Mouse (Mus musculus) urinary bladder, postnatal 10 days (tissue): ENCODE measurements around the gene Cacna1c.

Experiments
- DNase-seq: peaks from one replicate; pipeline ENCODE4 v3.0.0; 2022; ENCODE audit warnings: low spot score

The Cacna1c gene

DNA sequence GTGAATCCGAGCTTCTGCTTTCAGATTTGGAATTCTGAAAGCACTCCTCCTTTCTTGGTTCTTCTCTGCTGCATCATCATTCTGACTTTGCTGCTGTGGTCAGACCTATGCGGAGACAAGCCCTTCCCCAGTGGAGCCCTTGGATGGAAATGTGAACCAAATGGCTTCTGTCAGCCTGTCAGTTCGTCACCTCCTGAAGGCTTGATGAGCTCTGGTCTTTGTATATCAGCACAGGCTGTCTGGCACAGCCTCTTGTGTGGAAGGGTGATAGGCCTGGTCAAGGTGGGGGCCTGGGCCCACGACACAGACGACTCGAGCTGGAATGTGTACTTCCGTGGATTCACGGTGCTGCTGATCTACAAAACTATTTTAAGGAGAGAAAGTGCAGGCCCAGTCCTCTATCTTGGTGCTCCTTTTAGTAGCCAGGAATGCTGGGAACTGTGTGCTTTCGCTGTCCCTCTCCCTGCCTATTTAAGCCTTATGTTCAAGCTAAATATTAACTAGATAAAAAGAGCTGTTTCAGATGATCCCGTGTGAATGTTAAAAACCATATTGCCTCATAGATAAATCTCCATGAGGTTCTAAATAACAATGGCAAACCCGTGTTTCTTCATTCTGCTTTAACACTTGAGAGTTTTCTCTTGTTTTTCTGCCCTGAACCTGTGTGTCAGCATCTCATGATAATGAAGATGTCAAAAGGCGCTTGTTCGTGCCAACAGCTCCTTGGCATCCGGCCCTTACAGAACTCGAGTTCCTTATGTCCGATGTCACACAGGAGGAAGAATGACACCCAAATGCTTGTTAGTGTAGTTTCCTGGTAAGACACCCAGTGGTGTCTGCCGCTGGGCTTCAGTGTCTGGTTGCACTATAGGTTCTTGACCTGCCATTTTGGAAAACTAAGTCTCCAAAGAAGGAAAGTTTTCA lies at the start of gene Cacna1c:
Cacna1c (minus strand) TSS at position 37 of the 924 bp plus-strand sequence.
- DNase-seq: no peak

GRCm38 (mm10) chr6:119240871-119241705 lies 44.9 kb upstream of the Cacna1c start:
- no peak for DNase-seq

DNA sequence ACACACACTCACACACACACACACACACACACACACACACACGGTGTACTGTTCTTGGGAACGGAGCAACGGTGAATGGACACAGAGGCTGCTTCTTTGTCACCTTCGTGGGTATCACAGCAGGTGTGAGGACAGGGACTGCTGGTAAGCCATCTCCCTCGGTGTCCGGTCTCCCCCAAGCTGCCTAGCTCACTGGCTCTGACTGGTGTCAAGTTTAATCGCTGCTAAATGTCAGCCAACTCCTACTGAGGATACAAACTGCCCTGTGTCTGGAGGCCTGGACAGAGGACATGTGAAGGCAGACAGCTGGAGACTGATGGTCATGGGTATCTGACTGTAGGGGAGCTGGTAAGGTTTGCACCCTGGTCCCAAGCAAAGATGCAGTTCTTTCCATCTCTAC lies 44.0 kb upstream of the Cacna1c start:
- no peak for DNase-seq

- no peak for DNase-seq
These were observed 43.3 kb upstream of the Cacna1c start for GRCm38 (mm10) chr6:119239341-119240005.

DNA sequence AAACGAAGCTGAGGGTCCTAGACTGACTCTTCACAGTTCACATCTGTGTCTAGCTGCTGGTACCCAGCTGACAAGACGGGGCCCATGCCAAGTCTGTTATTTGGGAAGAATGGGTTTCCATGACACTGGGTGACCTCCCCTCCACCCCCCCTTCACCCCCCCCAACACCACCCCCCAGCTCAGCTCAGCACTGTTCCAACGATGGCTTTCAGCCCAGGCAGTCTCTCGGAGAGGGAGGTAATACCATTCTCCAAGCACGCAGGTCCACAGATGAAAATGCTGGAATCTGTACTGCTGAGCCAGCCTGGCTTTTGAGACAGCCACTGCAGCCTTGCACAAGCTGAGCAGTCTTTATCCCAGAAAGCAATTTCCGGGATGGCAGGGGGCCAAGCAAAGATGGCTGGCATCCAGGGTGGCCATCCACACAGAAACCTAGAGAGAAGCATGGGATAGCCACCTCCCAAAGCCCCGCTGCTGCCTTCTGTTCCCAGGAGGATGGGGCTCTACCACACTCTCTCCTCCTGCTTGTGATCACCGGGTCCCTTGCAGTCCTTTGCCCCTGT lies 41.3 kb upstream of the Cacna1c start:
- DNase-seq: no peak

DNA sequence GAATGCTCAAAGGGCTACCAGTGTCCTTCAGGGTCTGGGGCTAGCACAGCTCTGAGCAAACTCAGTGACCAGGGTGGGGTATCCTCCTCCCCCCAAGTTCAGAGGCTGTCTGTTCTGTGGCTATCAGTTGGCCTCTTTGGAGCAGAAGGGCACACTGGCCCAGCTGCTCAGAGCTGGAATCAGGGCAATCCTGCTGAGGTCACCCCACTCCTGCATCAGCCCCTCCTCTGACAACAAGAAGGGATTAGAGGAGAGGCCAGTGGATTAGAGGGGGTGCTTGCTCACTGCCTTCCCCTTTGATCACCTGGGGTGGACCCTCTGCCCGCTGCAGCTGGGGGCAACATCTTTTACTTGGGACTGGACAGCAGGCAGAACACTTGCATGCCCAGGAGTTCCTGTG lies 40.0 kb upstream of the Cacna1c start, which contains the start of gene Cacna2d4:
Cacna2d4 (plus strand) TSS at position 286 of the 400 bp plus-strand sequence.
- no peak for DNase-seq

- no peak for DNase-seq
These were observed 39.2 kb upstream of the Cacna1c start for GRCm38 (mm10) chr6:119235441-119235840.

DNA sequence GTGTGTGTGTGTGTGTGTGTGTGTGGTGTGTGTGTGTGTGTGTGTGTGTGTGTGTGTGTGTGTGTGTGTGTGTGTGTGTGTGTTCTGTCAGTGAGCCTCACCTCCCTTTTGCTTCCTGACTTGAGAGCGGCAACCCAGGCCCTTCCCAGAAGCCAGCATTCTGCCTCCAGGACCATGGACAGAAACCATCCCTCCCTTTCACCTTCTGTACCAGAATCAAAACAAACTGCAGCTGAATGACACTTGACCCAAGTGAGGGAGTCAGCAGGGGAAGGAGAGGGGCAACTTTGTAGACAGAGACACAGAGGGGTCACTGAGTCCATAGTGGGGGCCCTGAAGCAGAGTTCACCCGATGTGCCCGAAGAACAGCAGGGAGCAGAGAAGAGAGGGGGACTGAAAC lies 36.8 kb upstream of the Cacna1c start:
- no peak for DNase-seq

DNA sequence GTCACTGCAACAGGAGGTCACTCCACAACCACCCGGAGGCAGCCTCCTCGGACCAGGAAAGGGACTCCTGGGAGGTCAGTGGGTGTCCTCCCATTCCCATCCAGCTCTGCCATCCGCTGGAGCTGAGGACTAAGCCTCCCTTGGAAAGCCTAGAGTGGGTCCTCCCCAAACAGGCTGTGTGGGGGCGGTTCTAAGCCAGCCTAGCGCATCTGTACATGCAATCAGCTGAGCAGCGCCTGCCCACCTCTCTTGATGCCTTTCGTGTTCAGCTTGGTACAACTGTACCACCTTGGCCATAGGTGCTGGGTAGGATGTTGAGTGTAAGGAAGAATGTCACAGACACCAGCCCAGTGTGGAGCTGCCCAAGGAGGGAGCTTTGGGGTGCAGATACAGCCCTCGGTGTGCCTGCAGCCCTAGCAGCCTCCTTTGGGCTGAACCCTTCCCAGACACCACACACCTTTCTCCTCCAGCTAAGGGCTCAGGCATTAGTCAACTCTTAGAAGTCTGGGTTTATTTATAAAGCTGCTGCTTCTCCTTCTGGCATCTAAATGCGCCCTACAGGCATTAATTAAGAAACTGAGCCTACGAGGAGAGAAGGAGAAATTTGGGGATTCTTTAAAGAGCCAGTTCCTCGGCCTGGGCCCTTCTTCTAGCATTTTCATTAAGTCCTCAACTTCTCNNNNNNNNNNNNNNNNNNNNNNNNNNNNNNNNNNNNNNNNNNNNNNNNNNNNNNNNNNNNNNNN lies 32.8 kb upstream of the Cacna1c start:
- no peak for DNase-seq

DNA sequence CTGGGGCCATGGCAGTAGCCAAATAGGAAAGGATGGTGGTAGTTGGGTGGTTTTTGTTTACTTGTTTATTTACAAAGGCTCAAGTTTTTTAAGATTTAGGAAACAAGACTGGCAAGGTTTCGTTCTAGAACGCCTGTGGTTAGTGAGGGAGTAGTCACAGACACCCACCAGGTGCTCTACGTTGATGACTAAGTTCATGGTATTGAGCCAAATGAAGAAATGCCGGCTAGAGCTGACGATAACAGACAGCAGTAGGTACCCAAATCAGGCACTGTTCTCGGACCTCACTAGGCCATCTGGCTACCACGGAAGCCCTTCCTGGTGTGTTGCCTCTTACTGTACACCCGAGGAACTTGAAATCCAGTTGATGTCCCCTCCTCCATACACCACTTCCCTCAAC lies 30.8 kb upstream of the Cacna1c start:
- no peak for DNase-seq

GRCm38 (mm10) chr6:119225731-119226130 lies 29.5 kb upstream of the Cacna1c start:
- DNase-seq: no peak

GRCm38 (mm10) chr6:119225226-119225625 lies 29.0 kb upstream of the Cacna1c start:
- no peak for DNase-seq

DNA sequence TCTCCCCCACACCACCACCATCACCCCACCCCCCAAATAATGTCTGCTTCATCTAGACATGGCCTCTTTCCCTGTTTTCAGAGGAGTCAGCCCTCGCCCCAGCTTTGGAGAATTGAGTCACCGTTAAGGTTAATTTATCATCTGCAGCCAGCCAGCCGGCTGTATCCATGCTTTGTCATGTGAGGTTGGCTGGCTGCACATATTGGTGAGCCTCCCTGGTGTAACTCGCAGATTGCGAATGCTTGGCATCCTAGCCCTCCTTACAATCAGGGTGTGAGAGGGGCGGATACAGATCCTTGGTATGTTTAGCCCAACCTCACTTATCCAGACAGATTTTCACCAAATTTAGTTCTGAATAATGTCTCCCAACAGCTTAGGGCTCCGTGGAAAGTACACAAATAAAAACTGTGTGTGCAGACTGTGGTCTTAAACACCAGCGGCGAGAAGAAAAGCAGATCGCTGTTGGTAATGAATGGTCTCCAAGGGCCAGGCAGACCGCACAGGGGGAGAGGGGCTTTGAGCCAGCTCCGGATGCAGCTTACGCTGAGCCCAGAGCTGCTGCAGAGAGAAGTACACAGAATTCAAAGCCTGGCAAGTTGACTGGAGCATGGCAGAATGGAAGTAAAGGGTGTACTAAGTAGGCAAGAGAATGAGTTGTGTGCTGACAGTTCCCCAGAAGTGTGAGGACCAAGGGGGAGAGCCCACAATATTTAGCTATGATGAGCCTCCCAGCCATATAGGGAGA lies 28.4 kb upstream of the Cacna1c start:
- no peak for DNase-seq

- no peak for DNase-seq
These were observed 24.1 kb upstream of the Cacna1c start for GRCm38 (mm10) chr6:119220297-119220696.

DNA sequence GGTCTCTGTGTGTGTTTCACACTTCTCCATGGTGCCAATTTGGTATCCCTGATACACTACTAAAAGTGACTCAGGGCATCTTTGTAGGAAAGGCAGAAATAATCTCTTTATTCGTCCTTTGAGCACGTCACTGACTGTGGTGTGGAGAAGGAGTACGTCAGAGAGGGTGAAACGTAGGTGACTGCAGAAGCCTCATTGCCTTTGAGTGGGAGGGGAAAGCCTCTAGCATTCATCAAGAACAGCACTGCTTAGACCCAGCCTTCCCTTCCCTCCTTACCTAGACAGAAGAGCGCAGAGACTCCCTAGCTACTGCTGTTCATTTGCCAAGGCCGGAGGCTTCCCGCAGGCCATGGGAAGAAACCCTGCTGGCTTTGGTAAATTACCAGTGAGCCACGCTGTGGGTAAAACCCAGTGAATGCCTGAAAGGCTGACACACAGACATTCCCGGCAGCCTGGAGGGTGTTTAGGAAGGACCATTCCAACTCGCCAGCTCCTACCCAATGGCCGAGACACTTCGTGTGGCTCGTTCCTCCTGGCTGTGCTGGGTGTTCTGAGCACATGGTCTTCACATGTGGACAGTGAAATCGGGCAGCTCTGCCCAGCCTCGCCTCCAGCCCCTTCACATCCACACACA lies 23.1 kb upstream of the Cacna1c start:
- DNase-seq: no peak

- no peak for DNase-seq
These were observed 22.4 kb upstream of the Cacna1c start for GRCm38 (mm10) chr6:119218591-119218990.

- no peak for DNase-seq
These were observed 21.4 kb upstream of the Cacna1c start for GRCm38 (mm10) chr6:119217661-119218060.

DNA sequence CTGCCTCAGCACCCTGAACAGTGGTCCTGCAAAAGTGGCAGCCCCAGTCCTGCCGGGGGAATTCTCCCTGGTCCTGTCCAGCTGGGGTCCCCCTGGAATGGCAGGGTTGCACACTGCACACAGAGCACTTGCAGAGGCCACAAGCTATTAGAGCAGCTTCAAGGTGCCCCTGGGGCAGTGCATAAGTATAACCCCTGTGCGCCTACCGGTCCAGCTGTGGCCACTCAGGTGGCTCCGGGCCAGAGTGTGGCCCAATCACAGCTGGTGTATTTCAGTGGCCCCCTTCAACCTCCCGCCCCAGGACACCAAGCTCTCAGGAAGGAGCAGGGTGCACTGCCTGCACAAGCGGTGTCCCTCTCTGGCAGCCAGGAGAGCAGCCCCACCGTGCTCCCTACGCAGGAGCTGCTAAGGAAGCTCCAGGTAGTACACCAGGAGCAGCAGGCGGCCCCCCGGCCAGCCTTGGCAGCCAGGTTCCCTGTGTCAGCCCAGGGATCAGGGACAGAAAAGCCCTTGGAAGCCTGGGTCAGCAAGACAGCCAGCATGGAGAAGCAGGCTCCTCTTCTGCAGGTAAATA lies 18.9 kb upstream of the Cacna1c start:
- DNase-seq: no peak

DNA sequence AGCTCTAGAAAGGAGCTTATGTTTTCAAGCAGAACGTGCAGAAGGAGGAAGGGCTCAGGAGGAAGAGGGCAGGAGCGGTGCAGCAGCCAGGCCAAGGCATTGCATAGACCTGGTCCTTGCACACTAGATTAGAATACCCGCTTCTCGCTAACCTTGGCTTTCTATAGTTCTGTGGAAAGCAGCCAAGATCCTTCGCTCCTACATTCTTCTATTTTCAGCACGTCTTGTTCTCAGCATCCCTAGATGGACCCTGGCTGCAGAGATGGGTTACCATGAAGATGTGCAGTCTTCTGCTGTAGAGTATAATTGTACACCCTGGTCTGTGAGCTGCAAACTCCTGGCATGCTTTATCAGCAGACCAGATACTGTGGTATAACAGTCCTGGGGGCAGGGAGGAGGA lies 18.0 kb upstream of the Cacna1c start:
- no peak for DNase-seq

DNA sequence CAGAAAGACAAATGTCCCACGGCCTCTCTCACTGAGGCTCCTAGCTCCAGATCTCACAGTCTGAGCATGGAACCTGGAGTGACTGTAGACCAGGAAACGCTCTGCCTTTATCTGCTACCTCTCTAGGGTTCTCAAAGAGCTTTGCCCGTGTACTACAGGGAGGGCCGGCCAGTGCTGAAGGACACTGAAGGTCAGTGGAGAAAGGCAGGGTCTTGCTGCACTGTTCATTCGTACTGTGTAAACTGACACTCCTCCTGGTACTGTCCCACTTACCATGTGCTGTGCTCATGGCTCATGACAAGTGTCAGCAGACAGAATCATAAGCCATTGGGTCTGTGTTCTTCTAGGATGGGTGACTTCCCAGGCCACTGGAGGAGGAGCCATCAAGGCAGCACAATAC lies 17.2 kb upstream of the Cacna1c start:
- no peak for DNase-seq
